Mouse (Mus musculus): Measurements from ENCODE around the gene Cyp2a12. TPM values are rescaled to one million over a fixed set of nuclear protein-coding genes. Genes with fewer than 3 reads are reported as not detected.
A peak's percentile ranks its signal among the peaks of the same experiment; 100 is the strongest.
"Not testable (repeated sequence)": the region's sequence is repeated elsewhere in the genome, so short reads cannot be mapped to it uniquely, and the experiment has no call there.

The Cyp2a12 gene
- polyA plus RNA-seq (2015; fragmentation: Nextera tagmentation; extraction: Ambion mirVana) = not detected in 2 replicates

GRCm38 (mm10) chr7:27028789-27029188 is at the start of gene Cyp2a12:
Gene Cyp2a12, plus strand, starts transcription at chr7:27029081.
- no peak for ATAC-seq (ENCODE audit: low FRiP score, low TSS enrichment)
- Histone ChIP-seq H3K27me3 (ENCODE audit: insufficient read depth, low read length) (no peaks in the 10 kb centered on the region), H3K4me2 (replicated peaks; ENCODE audit: low read depth, low read length) (no peak within 1 kb of the TSS), H3K4me1 (ENCODE audit: insufficient read depth, low read length) (no peaks in the 10 kb centered on the region), H3K4me3 (ENCODE audit: low read length) (no peak within 1 kb of the TSS), H3K9ac (replicated peaks; ENCODE audit: low read length) (no peak within 1 kb of the TSS), H3K36me3 (ENCODE audit: insufficient read depth, low read length) (no peaks in the 10 kb centered on the region), H3K27ac (ENCODE audit: low read length) (no peak within 1 kb of the TSS), H3K9me3 (ENCODE audit: low read length) (no peaks in the 10 kb centered on the region)
- 86% methylated on average over 2 of the region's 2 CpGs for WGBS

- not testable (repeated sequence) for H3K36me3 ChIP-seq (ENCODE audit: insufficient read depth, low read length); ATAC-seq (ENCODE audit: low FRiP score, low TSS enrichment); H3K27me3 ChIP-seq (ENCODE audit: insufficient read depth, low read length); H3K4me3 ChIP-seq (ENCODE audit: low read length); H3K9me3 ChIP-seq (ENCODE audit: low read length); H3K27ac ChIP-seq (ENCODE audit: low read length); H3K9ac ChIP-seq (replicated peaks; ENCODE audit: low read length); H3K4me2 ChIP-seq (replicated peaks; ENCODE audit: low read depth, low read length); H3K4me1 ChIP-seq (ENCODE audit: insufficient read depth, low read length)
- WGBS = 73% methylated on average over 2 of the region's 2 CpGs
Observed at GRCm38 (mm10) chr7:26981464-26981863, 47.4 kb upstream of the Cyp2a12 start.

DNA sequence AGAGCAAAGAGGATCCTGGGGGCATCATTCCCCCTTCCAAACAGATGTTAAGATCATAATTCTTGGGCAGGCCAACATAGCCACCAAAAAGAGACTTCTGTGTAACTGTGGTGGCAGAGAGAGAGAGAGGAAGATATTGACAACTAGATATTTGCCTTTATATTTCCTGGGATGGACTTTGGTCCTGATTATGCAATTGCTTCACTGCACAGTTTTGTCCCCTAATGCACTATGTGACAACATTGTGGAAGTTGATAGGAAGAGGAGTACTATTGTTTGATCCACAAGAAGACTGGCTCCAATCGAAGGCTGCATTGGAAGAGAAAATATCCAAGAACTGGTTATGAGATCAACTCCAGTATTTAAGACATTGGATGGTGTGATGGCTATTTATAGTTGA is 46.9 kb upstream of the Cyp2a12 start:
- H3K9ac ChIP-seq (replicated peaks; ENCODE audit: low read length); H3K27me3 ChIP-seq (ENCODE audit: insufficient read depth, low read length); ATAC-seq (ENCODE audit: low FRiP score, low TSS enrichment); H3K4me3 ChIP-seq (ENCODE audit: low read length); H3K27ac ChIP-seq (ENCODE audit: low read length); H3K4me1 ChIP-seq (ENCODE audit: insufficient read depth, low read length); H3K36me3 ChIP-seq (ENCODE audit: insufficient read depth, low read length); H3K4me2 ChIP-seq (replicated peaks; ENCODE audit: low read depth, low read length); H3K9me3 ChIP-seq (ENCODE audit: low read length): not testable (repeated sequence)
- 80% methylated on average over 1 of the region's 1 CpGs for WGBS

DNA sequence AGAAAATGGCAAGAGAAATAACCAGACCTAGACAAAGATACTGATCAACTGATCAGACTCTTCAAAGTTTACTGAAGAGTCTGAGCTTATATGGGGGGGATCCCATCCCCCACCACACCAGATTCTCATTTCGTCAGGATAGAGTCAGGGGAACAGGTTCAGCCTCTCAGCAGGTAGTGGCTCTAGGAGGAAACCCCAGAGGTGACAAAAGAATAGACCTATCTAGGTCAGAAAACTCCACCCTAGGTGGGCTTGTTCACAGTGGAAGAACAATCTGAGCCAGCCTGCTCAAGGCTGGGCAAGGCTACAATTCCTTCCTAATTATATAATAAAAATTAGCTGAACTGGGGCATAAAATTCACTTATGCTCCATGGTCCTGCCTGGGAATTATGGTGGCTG is 46.3 kb upstream of the Cyp2a12 start:
- H3K9me3 ChIP-seq (ENCODE audit: low read length) = no peaks in the 10 kb centered on the region
- H3K27ac ChIP-seq (ENCODE audit: low read length) = no peak overlapping the region
- no peak for ATAC-seq (ENCODE audit: low FRiP score, low TSS enrichment)
- H3K4me1 ChIP-seq (ENCODE audit: insufficient read depth, low read length) = no peaks in the 10 kb centered on the region
- no peak overlapping the region for H3K4me2 ChIP-seq (replicated peaks; ENCODE audit: low read depth, low read length)
- H3K9ac ChIP-seq (replicated peaks; ENCODE audit: low read length) = no peak overlapping the region
- H3K36me3 ChIP-seq (ENCODE audit: insufficient read depth, low read length) = no peaks in the 10 kb centered on the region
- H3K4me3 ChIP-seq (ENCODE audit: low read length) = no peak overlapping the region
- H3K27me3 ChIP-seq (ENCODE audit: insufficient read depth, low read length) = no peaks in the 10 kb centered on the region
- 29% methylated on average over 1 of the region's 1 CpGs for WGBS

DNA sequence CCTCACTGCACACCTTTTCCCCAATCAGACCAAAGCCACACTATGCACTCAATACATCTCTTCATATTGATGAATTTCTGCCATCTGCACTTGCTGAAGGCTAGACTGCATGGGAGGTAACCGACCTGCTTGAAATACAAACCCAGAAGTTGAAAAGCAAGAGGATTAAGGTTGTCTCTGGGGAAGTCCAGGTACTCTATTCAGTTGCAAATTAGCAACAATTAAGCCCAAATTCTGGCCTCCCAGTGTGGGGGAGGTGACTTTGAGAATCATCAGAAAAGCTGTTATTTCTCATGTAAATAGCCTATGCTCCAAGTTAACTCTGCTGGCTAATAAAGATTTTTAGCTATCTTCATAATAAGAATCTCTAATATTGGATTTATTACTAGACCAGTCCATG is 45.7 kb upstream of the Cyp2a12 start:
- H3K27me3 ChIP-seq (ENCODE audit: insufficient read depth, low read length); ATAC-seq (ENCODE audit: low FRiP score, low TSS enrichment); H3K4me3 ChIP-seq (ENCODE audit: low read length); H3K4me2 ChIP-seq (replicated peaks; ENCODE audit: low read depth, low read length); H3K36me3 ChIP-seq (ENCODE audit: insufficient read depth, low read length); H3K27ac ChIP-seq (ENCODE audit: low read length); H3K9me3 ChIP-seq (ENCODE audit: low read length); H3K9ac ChIP-seq (replicated peaks; ENCODE audit: low read length); H3K4me1 ChIP-seq (ENCODE audit: insufficient read depth, low read length): not testable (repeated sequence)
- WGBS = 15% methylated on average over 1 of the region's 1 CpGs

DNA sequence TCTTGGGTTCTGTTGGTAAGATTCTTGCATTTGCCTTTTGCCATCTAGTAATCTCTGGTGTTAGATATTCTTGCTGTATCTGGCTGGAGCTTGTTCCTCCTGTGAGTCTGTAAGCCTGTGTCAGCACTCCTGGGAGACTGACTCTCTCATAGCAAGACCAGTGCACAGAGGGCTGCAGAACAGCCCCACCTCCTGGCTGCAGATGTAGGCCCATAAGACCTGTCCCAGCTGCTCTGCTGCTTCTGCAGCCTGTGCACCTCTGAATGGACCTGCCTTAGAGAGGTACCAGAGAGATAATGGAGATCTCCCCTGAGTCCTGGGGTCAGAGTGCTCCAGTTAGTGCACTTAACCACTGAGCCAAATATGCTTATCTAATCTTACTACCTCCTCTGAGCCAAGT is 2.3 kb upstream of the Cyp2a12 start:
- H3K9ac ChIP-seq (replicated peaks; ENCODE audit: low read length); H3K4me3 ChIP-seq (ENCODE audit: low read length); H3K4me1 ChIP-seq (ENCODE audit: insufficient read depth, low read length); H3K36me3 ChIP-seq (ENCODE audit: insufficient read depth, low read length); H3K9me3 ChIP-seq (ENCODE audit: low read length); H3K27ac ChIP-seq (ENCODE audit: low read length); H3K4me2 ChIP-seq (replicated peaks; ENCODE audit: low read depth, low read length); H3K27me3 ChIP-seq (ENCODE audit: insufficient read depth, low read length); ATAC-seq (ENCODE audit: low FRiP score, low TSS enrichment): not testable (repeated sequence)

DNA sequence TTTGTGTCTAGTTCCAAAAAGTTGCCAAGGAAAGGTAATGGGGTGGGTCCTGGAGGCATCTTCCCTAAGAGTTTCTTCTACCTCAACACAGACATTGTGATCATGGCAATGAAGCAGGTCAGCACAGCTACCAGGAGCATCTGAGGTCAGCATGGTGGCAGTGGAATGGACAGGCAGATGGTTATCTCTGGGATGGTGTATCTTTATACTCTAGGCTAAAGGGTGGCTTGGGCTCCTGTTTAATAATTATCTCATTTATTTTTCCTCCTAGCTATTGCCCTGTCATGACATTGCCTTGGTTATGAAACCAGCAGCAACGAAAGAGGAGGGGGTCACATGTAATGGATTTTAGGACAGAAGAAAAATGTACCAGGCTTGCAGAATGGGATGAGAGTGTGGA is 20.0 kb downstream of the Cyp2a12 start:
- H3K27me3 ChIP-seq (ENCODE audit: insufficient read depth, low read length); H3K27ac ChIP-seq (ENCODE audit: low read length); H3K36me3 ChIP-seq (ENCODE audit: insufficient read depth, low read length); H3K9ac ChIP-seq (replicated peaks; ENCODE audit: low read length); ATAC-seq (ENCODE audit: low FRiP score, low TSS enrichment); H3K4me1 ChIP-seq (ENCODE audit: insufficient read depth, low read length); H3K4me2 ChIP-seq (replicated peaks; ENCODE audit: low read depth, low read length); H3K9me3 ChIP-seq (ENCODE audit: low read length); H3K4me3 ChIP-seq (ENCODE audit: low read length): not testable (repeated sequence)
- WGBS = 61% methylated on average over 1 of the region's 1 CpGs

- H3K4me3 ChIP-seq (ENCODE audit: low read length); H3K27me3 ChIP-seq (ENCODE audit: insufficient read depth, low read length); H3K36me3 ChIP-seq (ENCODE audit: insufficient read depth, low read length); H3K4me2 ChIP-seq (replicated peaks; ENCODE audit: low read depth, low read length); H3K9ac ChIP-seq (replicated peaks; ENCODE audit: low read length); H3K9me3 ChIP-seq (ENCODE audit: low read length); H3K27ac ChIP-seq (ENCODE audit: low read length); H3K4me1 ChIP-seq (ENCODE audit: insufficient read depth, low read length); ATAC-seq (ENCODE audit: low FRiP score, low TSS enrichment): not testable (repeated sequence)
- 86% methylated on average over 2 of the region's 2 CpGs for WGBS
Observed at GRCm38 (mm10) chr7:27059333-27059732, 30.5 kb downstream of the Cyp2a12 start.

DNA sequence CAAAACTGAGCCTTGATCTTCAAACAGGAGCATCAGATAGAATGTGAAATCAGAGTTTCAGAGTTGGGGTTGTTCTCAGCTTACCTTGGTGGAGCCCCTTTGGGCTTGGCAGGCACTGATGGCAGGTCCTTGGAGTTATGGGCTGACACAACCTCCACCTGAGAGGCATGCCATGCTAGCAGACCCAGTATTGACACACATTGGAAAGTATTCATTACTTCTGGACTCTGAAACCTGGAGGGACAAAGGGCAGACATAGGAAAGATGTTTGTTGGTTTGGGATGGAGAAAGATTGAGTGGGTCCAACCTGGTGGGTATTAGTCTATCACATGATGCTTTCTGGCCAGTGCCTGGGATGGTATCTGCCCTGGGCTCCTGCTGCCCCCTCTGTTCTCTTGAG is 31.0 kb downstream of the Cyp2a12 start:
- not testable (repeated sequence) for H3K4me1 ChIP-seq (ENCODE audit: insufficient read depth, low read length); H3K4me3 ChIP-seq (ENCODE audit: low read length); ATAC-seq (ENCODE audit: low FRiP score, low TSS enrichment); H3K9ac ChIP-seq (replicated peaks; ENCODE audit: low read length); H3K9me3 ChIP-seq (ENCODE audit: low read length); H3K36me3 ChIP-seq (ENCODE audit: insufficient read depth, low read length); H3K4me2 ChIP-seq (replicated peaks; ENCODE audit: low read depth, low read length); H3K27ac ChIP-seq (ENCODE audit: low read length); H3K27me3 ChIP-seq (ENCODE audit: insufficient read depth, low read length)

DNA sequence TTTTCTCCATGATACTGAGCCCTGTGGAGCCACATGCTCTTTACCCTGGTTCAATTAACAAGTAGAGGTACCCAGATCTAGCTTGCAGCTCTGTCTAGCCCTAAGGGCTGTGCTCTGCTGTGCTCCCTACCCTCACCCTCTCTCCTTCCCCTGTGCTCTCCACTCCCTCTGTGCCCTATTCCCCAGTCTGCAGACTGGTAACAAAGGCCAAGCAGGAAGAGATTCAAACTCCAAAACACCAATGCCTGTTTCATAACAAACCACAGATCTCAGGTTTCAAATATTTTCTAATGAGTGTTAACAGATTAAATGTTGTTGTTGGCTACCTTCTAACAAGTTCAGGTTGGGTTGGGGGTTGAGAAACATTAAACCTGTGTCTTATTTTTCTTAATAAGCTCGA is 49.8 kb downstream of the Cyp2a12 start:
- Histone ChIP-seq H3K36me3 (ENCODE audit: insufficient read depth, low read length) (no peaks in the 10 kb centered on the region), H3K27me3 (ENCODE audit: insufficient read depth, low read length) (no peaks in the 10 kb centered on the region), H3K9me3 (ENCODE audit: low read length) (no peaks in the 10 kb centered on the region), H3K4me3 (ENCODE audit: low read length) (no peak overlapping the region), H3K9ac (replicated peaks; ENCODE audit: low read length) (no peak overlapping the region), H3K27ac (ENCODE audit: low read length) (no peak overlapping the region), H3K4me2 (replicated peaks; ENCODE audit: low read depth, low read length) (no peak overlapping the region), H3K4me1 (ENCODE audit: insufficient read depth, low read length) (no peaks in the 10 kb centered on the region)
- ATAC-seq (ENCODE audit: low FRiP score, low TSS enrichment) = no peak
- 79% methylated on average over 1 of the region's 1 CpGs for WGBS

GRCm38 (mm10) chr7:27081625-27082024 is 52.7 kb downstream of the Cyp2a12 start:
- Histone ChIP-seq H3K4me2 (replicated peaks; ENCODE audit: low read depth, low read length) (no peak overlapping the region), H3K27ac (ENCODE audit: low read length) (peak overlapping the region; percentile 46; the same call in 1 of the 2 replicates), H3K36me3 (ENCODE audit: insufficient read depth, low read length) (no peaks in the 10 kb centered on the region), H3K27me3 (ENCODE audit: insufficient read depth, low read length) (no peaks in the 10 kb centered on the region), H3K9ac (replicated peaks; ENCODE audit: low read length) (no peak overlapping the region), H3K4me3 (ENCODE audit: low read length) (no peak overlapping the region), H3K9me3 (ENCODE audit: low read length) (no peaks in the 10 kb centered on the region), H3K4me1 (ENCODE audit: insufficient read depth, low read length) (no peaks in the 10 kb centered on the region)
- ATAC-seq (ENCODE audit: low FRiP score, low TSS enrichment) = peak; percentile 89
- 23% methylated on average over 2 of the region's 2 CpGs for WGBS
